Mouse (Mus musculus) liver, embryonic 11.5 days (tissue): ENCODE data around the gene Spata9. TPM values are rescaled to one million over a fixed set of nuclear protein-coding genes. Genes with fewer than 3 reads are reported as not detected.

Experiments
- ATAC-seq: fragments of 200-750 bp; cut with Nextera tagmentation; replicated peaks from 2 replicates; pipeline ENCODE4 v1.8.0; 2017; ENCODE audit warnings: moderate number of reproducible peaks, mild to moderate bottlenecking, moderate TSS enrichment, moderate library complexity; ENCODE audit not compliant: low FRiP score
- DNase-seq: peaks from one replicate; pipeline ENCODE4 v3.0.0-alpha.2; 2017; ENCODE audit warnings: low spot score
- H3K27ac ChIP-seq: fragments of 300-500 bp; sonication (generic); 2 replicates; pipeline ENCODE4 v1.5.1; 2014; ENCODE audit warnings: mild to moderate bottlenecking, low read depth, low read length, control low read depth
- H3K27me3 ChIP-seq: fragments of 300-500 bp; sonication (generic); replicated peaks from 2 replicates; pipeline ENCODE4 v1.6.1; 2014; ENCODE audit warnings: low read length, mixed read lengths; ENCODE audit not compliant: control insufficient read depth, insufficient read depth
- H3K36me3 ChIP-seq: fragments of 300-500 bp; sonication (generic); 2 replicates; pipeline ENCODE4 v1.6.1; 2014; ENCODE audit warnings: mild to moderate bottlenecking, low read length, moderate library complexity, mixed read lengths; ENCODE audit not compliant: control insufficient read depth, insufficient read depth
- H3K4me1 ChIP-seq: fragments of 300-500 bp; sonication (generic); replicated peaks from 2 replicates; pipeline ENCODE4 v1.6.1; 2014; ENCODE audit warnings: low read length, mixed read lengths; ENCODE audit not compliant: control insufficient read depth, insufficient read depth
- H3K4me2 ChIP-seq: fragments of 300-500 bp; sonication (generic); 2 replicates; pipeline ENCODE4 v1.6.1; 2014; ENCODE audit warnings: mild to moderate bottlenecking, control low read depth, moderate library complexity
- H3K4me3 ChIP-seq: fragments of 300-500 bp; sonication (generic); 2 replicates; pipeline ENCODE4 v1.5.1; 2014; ENCODE audit warnings: low read depth, low read length, control low read depth
- H3K9ac ChIP-seq: fragments of 300-500 bp; sonication (generic); 2 replicates; pipeline ENCODE4 v1.6.1; 2014; ENCODE audit warnings: low read depth, low read length, control low read depth
- H3K9me3 ChIP-seq: fragments of 300-500 bp; sonication (generic); 2 replicates; pipeline ENCODE4 v1.6.1; 2016; ENCODE audit warnings: low read length, inconsistent platforms, mixed read lengths; ENCODE audit not compliant: control insufficient read depth
- WGBS: fragments of 180-500 bp; shearing (Covaris S2); extraction: QIAGEN DNeasy Blood & Tissue Kit; methylation state at CpG from one replicate; pipeline ENCODE4 v1.1.7; 2014; 5-methylcytosine and 5-hydroxymethylcytosine counted together
- polyA plus RNA-seq: library from polyadenylated mRNA; unstranded; fragments of >200 nt; fragmentation: Nextera tagmentation; extraction: Ambion mirVana; gene quantifications from 2 replicates; pipeline ENCODE4 v1.2.1, GENCODE M21; 2014

Spata9 gene
- polyA plus RNA-seq, 1 experiment from 2014 or later: 0.53 TPM

DNA sequence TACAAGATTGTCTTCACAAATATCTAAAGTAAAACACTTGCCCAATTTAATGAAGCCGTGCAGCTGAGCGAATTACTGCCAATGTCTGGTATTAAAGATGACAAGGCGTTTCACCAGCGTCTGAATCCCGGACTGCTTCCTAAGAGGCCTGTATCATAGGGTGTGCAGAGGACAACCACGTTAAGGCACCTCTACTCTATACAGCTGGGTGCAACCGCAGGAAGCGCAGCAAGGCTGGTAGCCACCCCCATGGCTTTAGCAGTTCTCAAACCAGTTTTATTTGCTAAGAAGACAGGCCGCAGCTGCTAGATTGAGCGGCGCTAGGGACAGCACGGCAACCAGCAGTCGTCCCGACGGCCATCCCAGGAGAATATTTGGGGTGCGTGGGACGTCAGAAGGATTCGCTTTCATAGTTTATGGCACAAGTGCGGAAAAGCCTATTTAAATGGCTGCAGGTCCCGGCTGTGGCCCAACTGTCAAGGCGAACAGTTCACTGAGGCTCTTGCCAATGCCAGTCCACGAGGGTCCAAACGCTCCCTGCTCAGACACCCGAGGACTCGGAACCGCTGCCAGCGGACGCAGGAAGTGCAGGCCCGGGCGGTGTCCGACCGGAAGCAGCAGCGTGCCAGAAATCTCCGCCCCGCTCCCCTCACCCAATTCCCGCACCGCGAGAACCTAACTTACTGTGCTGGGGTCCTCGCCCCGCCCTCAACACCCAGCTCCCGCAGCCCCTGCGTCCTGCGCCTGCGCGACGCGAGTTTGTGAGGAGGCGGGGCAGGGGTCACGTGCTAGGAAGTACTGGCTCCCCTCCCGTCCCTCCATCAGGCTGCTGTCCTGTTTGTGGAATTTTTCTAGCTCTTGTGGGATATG is 51.3 kb downstream of the Spata9 start, which contains the start of gene Rfesd:
Gene Rfesd (minus strand): TSS at position 746 of the 870 bp plus-strand sequence.
- no peaks in the 10 kb centered on the region for H3K27me3 ChIP-seq
- H3K36me3 ChIP-seq: no peaks in the 10 kb centered on the region
- H3K9me3 ChIP-seq: no peaks in the 10 kb centered on the region
- peak; percentile 95 for ATAC-seq
- under 1% methylated on average over 50 of the region's 50 CpGs for WGBS
- peak within 1 kb of the TSS; percentile 94 for H3K9ac ChIP-seq
- no peaks in the 10 kb centered on the region; the same call in 1 of the 2 replicates for H3K4me1 ChIP-seq
- H3K27ac ChIP-seq: peak within 1 kb of the TSS; percentile 94
- peak within 1 kb of the TSS; percentile 77 for H3K4me3 ChIP-seq
- DNase-seq: peak; percentile 94
- H3K4me2 ChIP-seq: peak within 1 kb of the TSS; percentile 64

DNA sequence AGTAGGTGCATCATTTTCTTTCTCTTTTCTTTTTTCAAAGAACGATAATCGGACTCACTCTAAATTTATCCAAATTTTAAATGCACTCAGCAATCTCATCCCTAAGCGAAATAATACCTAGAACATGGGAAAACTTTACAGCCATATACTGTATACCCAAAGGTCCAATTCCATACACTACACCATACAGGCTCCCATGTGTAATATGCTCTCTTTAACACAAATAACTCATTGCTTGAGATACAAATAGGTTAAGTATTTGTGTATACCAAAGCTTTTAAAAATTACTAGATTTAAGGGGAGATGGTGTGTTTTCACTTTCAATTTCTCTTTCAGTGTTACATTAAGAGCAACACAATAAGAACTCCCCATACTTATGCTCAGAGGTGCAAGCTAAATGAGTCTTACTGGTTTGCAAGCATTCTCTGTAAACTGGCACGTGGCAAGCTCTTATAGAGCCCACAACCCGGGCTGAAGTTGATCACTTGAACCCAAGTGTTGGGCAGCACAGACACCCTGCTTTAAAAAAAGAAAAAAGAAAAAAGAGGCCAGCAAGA is 52.0 kb downstream of the Spata9 start:
- H3K9me3 ChIP-seq: no peaks in the 10 kb centered on the region
- H3K4me3 ChIP-seq: peak overlapping the region; percentile 77
- DNase-seq (no peak), ATAC-seq (peak; percentile 35)
- H3K36me3 ChIP-seq: no peaks in the 10 kb centered on the region
- peak overlapping the region; percentile 94 for H3K9ac ChIP-seq
- WGBS: 36% methylated on average over 5 of the region's 5 CpGs
- H3K4me1 ChIP-seq: no peaks in the 10 kb centered on the region
- H3K4me2 ChIP-seq: peak overlapping the region; percentile 64
- H3K27ac ChIP-seq: no peak overlapping the region
- H3K27me3 ChIP-seq: no peaks in the 10 kb centered on the region

DNA sequence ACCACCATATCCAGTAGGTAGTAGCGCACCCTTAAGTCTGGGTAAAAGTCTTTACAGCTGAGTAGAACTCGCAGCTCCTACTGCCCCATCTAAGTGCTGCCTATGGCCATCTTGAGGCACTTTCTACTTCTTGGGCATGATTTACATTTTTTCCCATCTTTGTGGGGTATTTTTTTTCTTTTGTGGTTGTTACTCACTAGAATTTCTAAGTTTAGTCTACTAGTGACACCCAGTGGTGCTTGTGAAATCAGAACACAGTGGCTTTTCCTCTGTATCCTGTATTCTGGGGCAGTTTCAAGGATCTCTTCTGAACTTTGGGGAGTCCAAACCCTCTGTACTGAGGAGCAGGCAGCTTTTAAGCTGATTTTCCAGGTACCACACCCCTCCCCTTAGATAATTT is 54.8 kb downstream of the Spata9 start:
- Histone ChIP-seq H3K9me3 (no peaks in the 10 kb centered on the region), H3K9ac (no peak overlapping the region), H3K4me3 (no peak overlapping the region), H3K36me3 (no peaks in the 10 kb centered on the region), H3K27me3 (no peaks in the 10 kb centered on the region), H3K27ac (no peak overlapping the region), H3K4me2 (no peak overlapping the region), H3K4me1 (no peaks in the 10 kb centered on the region)
- WGBS: 88% methylated on average over 2 of the region's 2 CpGs
- no peak for DNase-seq
- ATAC-seq: no peak

DNA sequence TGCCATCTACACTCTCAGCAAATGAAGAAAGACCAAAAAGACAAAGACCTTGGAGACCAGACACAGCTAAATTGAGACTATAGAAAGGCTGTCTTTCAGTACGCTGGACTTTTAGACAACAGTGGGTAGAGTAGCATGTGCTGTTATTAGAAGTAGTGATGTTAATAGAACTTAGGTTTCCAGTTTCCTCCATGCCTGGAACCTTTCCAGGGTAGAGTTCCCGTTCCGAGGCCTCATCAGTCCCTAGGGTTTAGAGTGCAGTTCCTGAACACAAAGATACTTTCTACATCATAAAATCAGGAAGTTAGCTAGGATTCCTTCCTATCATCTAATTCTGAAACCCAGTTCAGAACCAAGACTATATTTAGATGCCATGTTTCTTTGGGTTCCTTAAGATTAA is 57.6 kb downstream of the Spata9 start:
- no peaks in the 10 kb centered on the region for H3K27me3 ChIP-seq
- no peak overlapping the region for H3K4me2 ChIP-seq
- H3K4me1 ChIP-seq: no peaks in the 10 kb centered on the region
- ATAC-seq (no peak), DNase-seq (no peak)
- H3K4me3 ChIP-seq: no peak overlapping the region
- H3K27ac ChIP-seq: no peak overlapping the region
- WGBS: 79% methylated on average over 3 of the region's 3 CpGs
- H3K36me3 ChIP-seq: no peaks in the 10 kb centered on the region
- H3K9me3 ChIP-seq: no peaks in the 10 kb centered on the region
- no peak overlapping the region for H3K9ac ChIP-seq

DNA sequence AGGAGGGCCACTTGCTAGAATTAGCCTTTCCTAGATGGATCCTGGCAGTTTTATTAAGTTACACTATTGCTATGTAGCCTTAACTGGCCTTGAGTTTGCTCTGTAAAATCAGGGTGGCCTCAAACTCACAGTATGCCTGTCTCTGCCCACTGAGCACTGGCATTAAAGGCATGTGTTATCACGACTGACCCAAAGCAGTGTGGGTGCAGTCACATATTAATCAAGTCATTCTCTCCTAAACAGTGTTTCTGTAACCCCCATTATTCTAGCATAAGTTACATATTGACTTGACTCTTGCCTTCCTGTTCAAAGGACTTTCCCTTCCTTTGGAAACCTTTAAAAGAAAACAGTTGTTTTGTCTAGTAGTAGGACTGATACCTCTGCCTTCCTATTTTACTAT is 75.5 kb downstream of the Spata9 start:
- Histone ChIP-seq H3K4me1 (no peaks in the 10 kb centered on the region), H3K36me3 (no peaks in the 10 kb centered on the region), H3K9me3 (no peaks in the 10 kb centered on the region), H3K4me2 (no peak overlapping the region), H3K27me3 (no peaks in the 10 kb centered on the region; the same call in 1 of the 2 replicates), H3K27ac (no peak overlapping the region), H3K9ac (no peak overlapping the region), H3K4me3 (no peak overlapping the region)
- 67% methylated on average over 1 of the region's 1 CpGs for WGBS
- DNase-seq (no peak), ATAC-seq (no peak)

DNA sequence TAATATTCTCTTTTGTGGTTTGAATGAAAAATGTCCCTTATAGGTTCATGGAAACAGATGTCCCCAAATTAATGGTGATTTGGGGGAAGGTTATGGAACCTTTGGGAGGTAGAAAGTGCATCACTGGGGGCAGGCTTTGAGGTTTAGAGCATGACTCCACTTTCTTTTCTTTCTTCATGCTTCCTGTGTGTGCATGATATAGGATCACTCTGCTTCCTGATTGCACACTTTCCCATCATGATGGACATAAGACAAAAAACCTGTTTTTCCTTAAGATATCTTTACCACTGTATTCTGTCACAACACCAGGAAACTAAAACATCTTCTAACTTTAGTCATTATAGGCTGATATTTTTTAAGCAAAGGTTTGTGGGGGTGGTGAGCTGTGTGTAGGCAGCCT is 78.0 kb downstream of the Spata9 start:
- no peak overlapping the region for H3K4me2 ChIP-seq
- H3K9me3 ChIP-seq: no peaks in the 10 kb centered on the region
- DNase-seq (no peak), ATAC-seq (no peak)
- H3K4me1 ChIP-seq: no peaks in the 10 kb centered on the region
- H3K9ac ChIP-seq: no peak overlapping the region
- H3K4me3 ChIP-seq: no peak overlapping the region
- no peaks in the 10 kb centered on the region; the same call in 1 of the 2 replicates for H3K27me3 ChIP-seq
- H3K36me3 ChIP-seq: no peaks in the 10 kb centered on the region
- H3K27ac ChIP-seq: no peak overlapping the region

Other genes starting within 250 kb of the Spata9 start
- 30.1 and 33.1 TPM in 2 replicates for gene Glrx, start 127.3 kb upstream of the Spata9 start, polyA plus RNA-seq
- gene Rhobtb3, start 23.2 kb upstream of the Spata9 start, polyA plus RNA-seq: 18.7 and 19.2 TPM in 2 replicates
- gene Rfesd, start 51.6 kb downstream of the Spata9 start, polyA plus RNA-seq: 183 and 193 TPM in 2 replicates
- gene Gpr150, start 89.8 kb downstream of the Spata9 start, polyA plus RNA-seq: 2.9 and 3.6 TPM in 2 replicates
- 5.0 and 5.1 TPM in 2 replicates for gene Arsk, start 131.5 kb downstream of the Spata9 start, polyA plus RNA-seq
- gene Ttc37, start 131.6 kb downstream of the Spata9 start, polyA plus RNA-seq: 12.5 and 15.1 TPM in 2 replicates